Mouse (Mus musculus): Measurements from ENCODE around the gene Prkaa1. TPM values are rescaled to one million over a fixed set of nuclear protein-coding genes. Genes with fewer than 3 reads are reported as not detected.
A peak's percentile ranks its signal among the peaks of the same experiment; 100 is the strongest.

Gene Prkaa1
- polyA plus RNA-seq, 1 experiment from 2014 or later = 16.1 TPM

DNA sequence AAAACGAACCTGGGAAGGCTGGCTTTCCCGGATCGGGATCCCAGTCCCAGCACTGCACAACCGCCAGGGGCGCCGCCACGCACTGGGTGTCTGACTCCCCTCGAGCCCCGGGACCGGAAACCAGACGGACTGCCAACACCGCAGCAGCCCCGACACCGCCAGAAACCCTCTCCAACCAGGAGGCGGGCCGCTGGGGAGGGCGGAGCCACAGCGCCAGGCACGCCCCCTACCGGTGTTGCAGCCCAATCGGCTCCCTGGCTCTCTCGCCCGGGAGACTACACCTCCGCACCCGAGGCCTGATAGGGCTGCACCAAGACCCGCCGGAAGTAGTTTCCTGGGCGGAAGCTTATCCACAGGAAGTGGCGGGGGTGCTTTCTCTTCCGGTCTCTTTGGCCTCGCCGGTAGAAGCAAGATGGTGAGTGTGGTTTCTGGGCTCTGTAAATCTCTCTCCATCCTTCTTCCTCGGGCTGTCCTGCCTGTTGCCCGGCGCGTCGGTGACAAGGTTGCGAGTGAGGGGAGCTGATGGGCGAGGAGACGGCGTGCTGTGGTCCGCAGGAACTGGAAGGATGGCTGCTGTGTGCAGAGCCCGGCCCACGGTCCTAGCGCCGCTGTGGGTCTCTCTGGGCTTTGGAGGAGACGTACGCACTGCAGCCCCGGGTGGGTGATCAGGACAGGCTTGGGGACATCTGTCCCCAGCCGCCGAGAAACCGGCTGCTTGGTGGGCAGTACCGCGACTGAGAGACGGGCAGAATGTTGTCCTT lies 27.2 kb upstream of the Prkaa1 start, which contains the start of gene Rpl37:
Gene Rpl37 (plus strand): TSS at position 376 of the 761 bp plus-strand sequence.
- H3K9ac ChIP-seq (replicated peaks) = peak within 1 kb of the TSS; percentile 91
- H3K4me2 ChIP-seq = peak within 1 kb of the TSS; percentile 80
- peak; percentile 98 for ATAC-seq (ENCODE audit: insufficient number of reproducible peaks, insufficient read depth, low FRiP score, low TSS enrichment, low read depth)
- peak within 1 kb of the TSS; percentile 97 for H3K27ac ChIP-seq
- WGBS = under 1% methylated on average over 55 of the region's 55 CpGs
- peaks cover 17% of the 10 kb centered on the region for H3K4me1 ChIP-seq (replicated peaks)
- H3K4me3 ChIP-seq (replicated peaks) = peak within 1 kb of the TSS; percentile 87
- H3K9me3 ChIP-seq = no peaks in the 10 kb centered on the region
- H3K36me3 ChIP-seq = peaks cover 41% of the 10 kb centered on the region
- no peaks in the 10 kb centered on the region for H3K27me3 ChIP-seq

DNA sequence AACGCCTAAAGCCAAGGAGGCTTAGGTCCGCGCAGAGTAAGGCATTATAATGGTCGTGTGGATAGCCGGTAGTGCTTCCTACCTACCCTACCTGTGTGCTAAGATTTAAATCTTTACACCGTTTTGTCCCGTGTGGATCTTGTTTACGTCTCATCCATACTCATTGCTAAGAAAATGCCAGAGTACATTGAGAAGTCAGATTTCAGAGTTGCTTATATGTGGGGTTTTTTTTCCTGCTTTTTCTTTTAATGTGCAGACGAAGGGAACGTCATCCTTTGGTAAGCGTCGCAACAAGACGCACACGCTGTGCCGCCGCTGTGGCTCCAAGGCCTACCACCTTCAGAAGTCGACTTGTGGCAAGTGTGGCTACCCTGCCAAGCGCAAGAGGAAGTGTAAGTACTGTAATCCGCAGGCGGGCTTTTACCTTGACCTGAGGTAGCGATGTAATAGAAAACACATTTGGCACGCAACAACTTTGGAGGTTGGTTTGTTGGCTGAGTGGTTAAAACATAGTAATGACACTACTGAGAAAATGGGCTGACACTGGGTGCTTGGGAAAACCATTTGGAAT lies 26.5 kb upstream of the Prkaa1 start:
- Histone ChIP-seq H3K4me1 (replicated peaks) (peaks cover 17% of the 10 kb centered on the region), H3K9ac (replicated peaks) (peak overlapping the region; percentile 91), H3K9me3 (no peaks in the 10 kb centered on the region), H3K27me3 (no peaks in the 10 kb centered on the region), H3K4me3 (replicated peaks) (peak overlapping the region; percentile 87), H3K27ac (peak overlapping the region; percentile 97), H3K4me2 (peak overlapping the region; percentile 80), H3K36me3 (peaks cover 48% of the 10 kb centered on the region)
- no peak; the same call in 1 of the 2 replicates for ATAC-seq (ENCODE audit: insufficient number of reproducible peaks, insufficient read depth, low FRiP score, low TSS enrichment, low read depth)
- 4% methylated on average over 22 of the region's 22 CpGs for WGBS

DNA sequence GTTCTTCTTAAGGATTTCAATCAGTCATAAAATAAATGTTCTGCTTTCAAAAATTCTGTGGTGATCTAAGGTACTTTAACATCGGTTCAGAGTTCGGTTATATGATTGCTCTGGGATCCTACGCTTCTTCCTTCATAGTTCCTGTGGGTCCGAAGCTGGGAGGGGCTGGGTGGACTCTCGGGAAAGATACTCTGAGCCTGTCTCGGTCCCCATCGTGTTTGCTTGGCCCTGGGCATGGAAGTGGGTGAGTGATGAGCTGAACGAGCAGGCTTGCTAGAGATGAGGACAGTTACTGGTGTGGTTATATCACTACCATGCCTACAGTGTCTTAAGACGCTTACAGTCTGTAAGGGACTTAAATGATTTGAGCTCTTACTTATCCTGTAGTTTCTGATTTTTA lies 25.0 kb upstream of the Prkaa1 start:
- WGBS = 90% methylated on average over 9 of the region's 9 CpGs
- H3K4me2 ChIP-seq = no peak overlapping the region
- H3K9ac ChIP-seq (replicated peaks) = no peak overlapping the region

DNA sequence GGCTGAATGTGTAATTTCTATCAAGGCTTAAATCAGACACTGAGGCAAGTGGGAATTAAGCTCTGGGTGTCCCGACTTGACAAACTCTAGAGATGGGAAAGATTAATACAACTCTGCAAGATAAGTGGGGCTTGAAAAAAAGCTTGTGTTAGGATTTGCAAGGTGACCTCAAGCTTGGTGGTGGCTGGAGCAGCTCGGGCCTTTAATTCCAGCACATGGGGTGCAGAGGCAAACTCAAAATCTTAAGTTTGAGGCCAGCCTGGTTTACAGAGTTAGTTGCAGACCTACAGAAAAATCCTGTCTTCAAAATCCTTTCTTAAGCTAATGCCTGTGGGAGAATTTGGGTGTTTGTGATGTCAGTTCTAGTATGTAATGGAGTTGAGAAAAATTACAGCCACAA lies 24.5 kb upstream of the Prkaa1 start:
- Histone ChIP-seq H3K9ac (replicated peaks) (no peak overlapping the region), H3K9me3 (no peaks in the 10 kb centered on the region), H3K4me1 (replicated peaks) (peaks cover 17% of the 10 kb centered on the region), H3K4me3 (replicated peaks) (no peak overlapping the region), H3K4me2 (no peak overlapping the region), H3K27ac (no peak overlapping the region), H3K36me3 (peaks cover 64% of the 10 kb centered on the region), H3K27me3 (no peaks in the 10 kb centered on the region)
- no peak for ATAC-seq (ENCODE audit: insufficient number of reproducible peaks, insufficient read depth, low FRiP score, low TSS enrichment, low read depth)
- WGBS = 90% methylated on average over 2 of the region's 2 CpGs

More for the DNA sequence above, 25.0 kb upstream of the Prkaa1 start:
- Histone ChIP-seq H3K27ac (no peak overlapping the region), H3K27me3 (no peaks in the 10 kb centered on the region), H3K9me3 (no peaks in the 10 kb centered on the region), H3K4me1 (replicated peaks) (peaks cover 17% of the 10 kb centered on the region), H3K36me3 (peaks cover 62% of the 10 kb centered on the region), H3K4me3 (replicated peaks) (no peak overlapping the region)
- ATAC-seq (ENCODE audit: insufficient number of reproducible peaks, insufficient read depth, low FRiP score, low TSS enrichment, low read depth) = no peak

DNA sequence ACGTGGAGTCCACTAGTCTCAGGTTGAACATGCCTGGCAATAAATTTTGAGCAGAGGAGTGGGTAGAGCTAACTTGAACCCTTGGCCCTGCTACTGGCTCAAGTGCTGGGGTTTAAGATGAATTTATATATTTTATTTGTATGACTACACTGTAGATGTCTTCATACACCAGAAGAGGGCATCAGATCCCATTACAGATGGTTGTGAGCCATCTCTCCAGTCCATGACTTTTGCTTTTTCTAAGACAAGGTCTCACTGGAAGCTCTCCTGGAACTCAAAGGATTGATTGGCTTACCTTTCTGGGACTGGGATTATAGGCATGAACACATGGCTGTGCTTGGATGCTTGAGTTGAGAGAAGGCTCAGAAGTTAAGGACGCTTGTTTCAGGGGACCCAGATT lies 24.0 kb upstream of the Prkaa1 start:
- H3K36me3 ChIP-seq = peaks cover 69% of the 10 kb centered on the region
- H3K9me3 ChIP-seq = no peaks in the 10 kb centered on the region
- H3K9ac ChIP-seq (replicated peaks) = no peak overlapping the region
- 96% methylated on average over 2 of the region's 2 CpGs for WGBS
- no peak for ATAC-seq (ENCODE audit: insufficient number of reproducible peaks, insufficient read depth, low FRiP score, low TSS enrichment, low read depth)
- no peaks in the 10 kb centered on the region for H3K27me3 ChIP-seq
- no peak overlapping the region for H3K27ac ChIP-seq
- peaks cover 17% of the 10 kb centered on the region for H3K4me1 ChIP-seq (replicated peaks)
- H3K4me2 ChIP-seq = no peak overlapping the region
- no peak overlapping the region for H3K4me3 ChIP-seq (replicated peaks)

DNA sequence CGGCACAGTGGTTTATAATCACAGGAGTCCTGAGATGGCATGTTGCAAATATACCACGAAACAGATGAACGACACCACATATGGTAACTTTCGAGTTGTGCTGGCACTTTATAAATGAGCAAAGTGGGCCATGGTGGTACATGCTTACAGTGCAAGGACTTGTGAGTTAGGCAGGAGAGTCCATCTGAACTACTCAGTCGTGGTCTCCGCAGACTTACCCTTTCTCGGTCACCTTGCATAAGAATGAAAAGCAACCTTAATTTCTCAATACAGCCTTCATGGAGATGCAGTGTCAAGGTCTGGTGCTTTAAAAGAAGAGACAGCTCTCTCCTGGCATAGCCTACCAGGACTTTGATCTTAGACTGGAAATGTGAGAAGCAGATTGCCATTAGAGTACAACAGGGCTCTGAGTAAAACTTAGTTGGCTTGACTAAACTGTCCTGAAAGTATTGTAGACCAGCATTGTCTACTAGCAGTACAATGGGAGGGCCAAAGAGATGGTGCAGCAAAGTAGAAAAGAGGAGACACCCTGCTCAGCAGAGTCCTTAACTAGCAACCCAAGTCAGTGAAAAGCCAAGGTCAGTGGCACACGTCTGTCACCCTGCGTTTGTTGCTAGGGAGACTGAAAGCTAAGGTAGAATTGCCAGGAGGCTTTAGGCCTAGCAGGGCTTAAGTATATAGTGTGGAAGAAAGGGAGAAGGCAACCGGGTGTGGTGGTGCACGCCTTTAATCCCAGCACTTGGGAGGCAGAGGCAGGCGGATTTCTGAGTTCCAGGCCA lies 21.9 kb upstream of the Prkaa1 start:
- H3K9me3 ChIP-seq = no peaks in the 10 kb centered on the region
- H3K27ac ChIP-seq = no peak overlapping the region
- 87% methylated on average over 12 of the region's 12 CpGs for WGBS
- no peaks in the 10 kb centered on the region for H3K27me3 ChIP-seq
- ATAC-seq (ENCODE audit: insufficient number of reproducible peaks, insufficient read depth, low FRiP score, low TSS enrichment, low read depth) = no peak
- H3K36me3 ChIP-seq = peaks cover 74% of the 10 kb centered on the region
- no peak overlapping the region for H3K4me3 ChIP-seq (replicated peaks)
- H3K4me1 ChIP-seq (replicated peaks) = peaks cover 8% of the 10 kb centered on the region
- H3K4me2 ChIP-seq = no peak overlapping the region
- no peak overlapping the region for H3K9ac ChIP-seq (replicated peaks)

DNA sequence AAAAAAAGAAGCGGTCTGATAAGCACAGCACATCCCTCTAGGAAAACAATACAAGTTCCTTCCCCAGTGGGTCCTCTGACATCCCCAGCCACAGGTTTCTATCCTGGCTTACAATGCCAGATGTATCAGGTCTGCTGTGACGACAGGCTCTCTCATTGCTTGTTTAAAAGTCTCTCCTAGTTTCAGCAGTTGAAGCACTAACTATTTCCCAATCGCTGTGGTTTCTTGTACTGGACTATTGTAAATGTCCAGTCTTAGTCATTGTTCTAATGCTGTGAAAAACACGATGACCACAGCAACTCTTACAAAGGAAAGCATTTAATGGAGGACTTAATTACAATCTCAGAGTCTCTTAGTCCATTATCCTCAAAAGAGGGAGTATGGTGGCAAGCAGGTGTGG lies 17.2 kb upstream of the Prkaa1 start:
- Histone ChIP-seq H3K4me2 (no peak overlapping the region), H3K4me1 (replicated peaks) (no peaks in the 10 kb centered on the region), H3K36me3 (peaks cover 32% of the 10 kb centered on the region), H3K9ac (replicated peaks) (no peak overlapping the region), H3K27me3 (no peaks in the 10 kb centered on the region), H3K4me3 (replicated peaks) (no peak overlapping the region), H3K27ac (no peak overlapping the region), H3K9me3 (no peaks in the 10 kb centered on the region)
- WGBS = 87% methylated on average over 4 of the region's 4 CpGs
- no peak for ATAC-seq (ENCODE audit: insufficient number of reproducible peaks, insufficient read depth, low FRiP score, low TSS enrichment, low read depth)

DNA sequence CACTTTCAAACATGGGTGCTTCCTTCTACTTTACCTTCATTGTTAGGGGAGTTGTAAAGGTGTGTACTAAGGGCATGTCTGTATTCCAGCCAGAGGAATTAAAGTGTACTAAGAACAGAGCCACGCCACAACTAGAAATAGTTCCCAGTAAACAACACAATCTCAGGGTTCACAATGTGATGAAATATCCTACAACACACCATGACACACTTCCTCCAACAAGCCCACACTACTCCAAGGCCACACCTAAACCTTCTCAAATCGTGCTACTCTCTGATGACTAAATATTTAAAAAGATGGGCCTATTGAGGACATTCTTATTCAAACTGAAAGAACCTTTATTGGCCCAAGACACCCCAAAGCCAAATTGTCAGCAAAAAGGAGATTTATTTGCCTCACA lies 16.2 kb upstream of the Prkaa1 start:
- WGBS = 87% methylated on average over 2 of the region's 2 CpGs
- Histone ChIP-seq H3K27me3 (no peaks in the 10 kb centered on the region), H3K4me2 (no peak overlapping the region), H3K4me3 (replicated peaks) (no peak overlapping the region), H3K9me3 (no peaks in the 10 kb centered on the region), H3K36me3 (peaks cover 22% of the 10 kb centered on the region), H3K27ac (no peak overlapping the region), H3K4me1 (replicated peaks) (no peaks in the 10 kb centered on the region), H3K9ac (replicated peaks) (no peak overlapping the region)
- ATAC-seq (ENCODE audit: insufficient number of reproducible peaks, insufficient read depth, low FRiP score, low TSS enrichment, low read depth) = no peak

DNA sequence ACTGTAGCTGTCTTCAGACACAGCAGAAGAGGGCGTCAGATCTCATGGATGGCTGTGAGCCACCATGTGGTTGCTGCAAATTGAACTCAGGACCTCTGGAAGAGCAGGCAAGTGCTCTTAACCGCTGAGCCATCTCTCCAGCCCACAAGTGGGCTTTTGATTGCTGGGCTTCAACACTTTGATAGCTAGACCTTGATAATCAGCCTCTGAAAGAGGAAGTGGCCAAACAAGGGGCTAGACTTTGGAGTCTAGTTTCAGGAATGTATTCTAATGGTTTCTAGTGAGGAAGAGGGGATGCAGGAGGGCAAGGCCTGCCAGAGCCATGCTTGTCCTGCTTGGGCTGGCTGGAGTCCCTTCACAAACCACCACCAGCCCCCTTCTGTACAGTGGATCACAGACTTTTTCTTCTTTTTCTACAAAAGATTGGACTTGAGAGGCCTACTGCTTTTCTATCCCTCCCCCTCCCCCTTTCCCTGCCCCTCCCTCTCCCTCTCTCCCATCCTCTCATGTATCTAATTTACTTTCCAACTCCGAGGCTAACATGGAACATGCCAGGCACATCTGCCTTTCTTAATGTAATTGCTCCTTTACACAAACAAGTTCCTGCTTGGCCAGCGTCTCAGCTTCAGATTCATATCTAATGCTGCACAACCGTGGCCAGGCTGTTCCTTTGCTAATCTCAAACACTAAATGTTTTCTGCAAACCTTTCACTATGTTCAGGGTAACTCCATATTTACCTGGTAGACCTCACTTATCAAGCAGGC lies 15.3 kb upstream of the Prkaa1 start:
- Histone ChIP-seq H3K4me1 (replicated peaks) (no peaks in the 10 kb centered on the region), H3K36me3 (peaks cover 13% of the 10 kb centered on the region), H3K9ac (replicated peaks) (no peak overlapping the region), H3K4me2 (no peak overlapping the region), H3K27ac (no peak overlapping the region), H3K9me3 (no peaks in the 10 kb centered on the region), H3K27me3 (no peaks in the 10 kb centered on the region), H3K4me3 (replicated peaks) (no peak overlapping the region)
- ATAC-seq (ENCODE audit: insufficient number of reproducible peaks, insufficient read depth, low FRiP score, low TSS enrichment, low read depth) = no peak
- WGBS = 70% methylated on average over 5 of the region's 5 CpGs

DNA sequence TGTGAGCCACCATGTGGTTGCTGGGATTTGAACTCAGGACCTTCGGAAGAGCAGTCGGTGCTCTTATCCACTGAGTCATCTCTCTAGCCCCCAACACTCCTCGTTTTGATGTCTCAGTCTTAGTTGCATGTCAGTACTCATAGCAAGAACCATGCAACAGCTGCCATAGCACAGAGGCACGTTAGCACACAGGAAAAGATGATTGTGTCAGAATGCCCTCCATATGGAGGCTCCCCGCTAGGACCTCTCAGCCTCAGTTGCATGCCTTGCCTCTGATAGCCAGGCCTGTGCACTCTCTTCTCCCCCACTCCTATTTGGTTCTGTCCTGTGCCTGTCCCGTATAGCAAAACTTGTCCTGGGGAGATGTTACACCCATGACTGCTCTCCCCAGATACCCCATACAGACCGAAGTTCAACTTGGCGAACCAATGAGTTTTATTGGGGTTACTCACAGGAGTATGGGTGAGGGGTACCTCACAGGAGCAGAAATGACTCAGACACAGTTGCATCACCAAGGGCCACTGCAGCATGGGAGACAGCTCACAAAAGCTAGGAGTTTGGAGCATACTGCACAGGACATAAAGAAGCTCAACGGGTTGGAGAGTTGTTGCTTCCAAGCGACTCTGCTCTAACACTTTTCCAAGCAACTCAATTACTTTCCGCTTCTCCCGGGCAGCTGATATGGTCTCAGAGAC lies 14.4 kb upstream of the Prkaa1 start:
- Histone ChIP-seq H3K4me1 (replicated peaks) (no peaks in the 10 kb centered on the region), H3K9me3 (no peaks in the 10 kb centered on the region), H3K36me3 (peaks cover 10% of the 10 kb centered on the region), H3K27ac (no peak overlapping the region), H3K27me3 (no peaks in the 10 kb centered on the region), H3K9ac (replicated peaks) (no peak overlapping the region), H3K4me2 (no peak overlapping the region), H3K4me3 (replicated peaks) (no peak overlapping the region)
- ATAC-seq (ENCODE audit: insufficient number of reproducible peaks, insufficient read depth, low FRiP score, low TSS enrichment, low read depth) = no peak
- 87% methylated on average over 12 of the region's 12 CpGs for WGBS

All from limb, embryonic 12.5 days (tissue).